Mouse (Mus musculus) midbrain, embryonic 13.5 days (tissue): ENCODE results near the gene Kcnn4. TPM values are rescaled to one million over a fixed set of nuclear protein-coding genes. Genes with fewer than 3 reads are reported as not detected.

Experiments
- ATAC-seq: fragments of 200-750 bp; cut with Nextera tagmentation; 2 replicates; pipeline ENCODE4 v1.8.0; 2017; ENCODE audit warnings: mild to moderate bottlenecking, moderate TSS enrichment, moderate library complexity
- H3K27ac ChIP-seq: fragments of 300-500 bp; sonication (generic); 2 replicates; pipeline ENCODE4 v1.5.1; 2015; ENCODE audit warnings: inconsistent platforms, mild to moderate bottlenecking, moderate library complexity
- H3K27me3 ChIP-seq: fragments of 300-500 bp; sonication (generic); 2 replicates; pipeline ENCODE4 v1.6.1; 2015; ENCODE audit warnings: mild to moderate bottlenecking, inconsistent platforms
- H3K36me3 ChIP-seq: fragments of 300-500 bp; sonication (generic); 2 replicates; pipeline ENCODE4 v1.6.1; 2015; ENCODE audit warnings: mild to moderate bottlenecking, inconsistent platforms
- H3K4me1 ChIP-seq: fragments of 300-500 bp; sonication (generic); replicated peaks from 2 replicates; pipeline ENCODE4 v1.6.1; 2015; ENCODE audit warnings: inconsistent platforms
- H3K4me2 ChIP-seq: fragments of 300-500 bp; sonication (generic); replicated peaks from 2 replicates; pipeline ENCODE4 v1.6.1; 2015; ENCODE audit warnings: moderate library complexity, mild to moderate bottlenecking, inconsistent platforms
- H3K4me3 ChIP-seq: fragments of 300-500 bp; sonication (generic); replicated peaks from 2 replicates; pipeline ENCODE4 v1.5.1; 2015; ENCODE audit warnings: mild to moderate bottlenecking, inconsistent platforms
- H3K9ac ChIP-seq: fragments of 300-500 bp; sonication (generic); replicated peaks from 2 replicates; pipeline ENCODE4 v1.6.1; 2015; ENCODE audit warnings: mild to moderate bottlenecking, inconsistent platforms
- H3K9me3 ChIP-seq: fragments of 300-500 bp; sonication (generic); 2 replicates; pipeline ENCODE4 v1.6.1; 2016; ENCODE audit warnings: mild to moderate bottlenecking, inconsistent platforms
- WGBS: fragments of 180-500 bp; shearing (Covaris S2); methylation state at CpG from one replicate; pipeline ENCODE4 v1.1.7; 2015; 5-methylcytosine and 5-hydroxymethylcytosine counted together
- polyA plus RNA-seq: library from polyadenylated mRNA; unstranded; fragments of >200 nt; fragmentation: Nextera tagmentation; extraction: Ambion mirVana; gene quantifications from 2 replicates; pipeline ENCODE4 v1.2.1, GENCODE M21; 2015

The Kcnn4 gene
- polyA plus RNA-seq, 1 experiment from 2014 or later, result 0.66 TPM

DNA sequence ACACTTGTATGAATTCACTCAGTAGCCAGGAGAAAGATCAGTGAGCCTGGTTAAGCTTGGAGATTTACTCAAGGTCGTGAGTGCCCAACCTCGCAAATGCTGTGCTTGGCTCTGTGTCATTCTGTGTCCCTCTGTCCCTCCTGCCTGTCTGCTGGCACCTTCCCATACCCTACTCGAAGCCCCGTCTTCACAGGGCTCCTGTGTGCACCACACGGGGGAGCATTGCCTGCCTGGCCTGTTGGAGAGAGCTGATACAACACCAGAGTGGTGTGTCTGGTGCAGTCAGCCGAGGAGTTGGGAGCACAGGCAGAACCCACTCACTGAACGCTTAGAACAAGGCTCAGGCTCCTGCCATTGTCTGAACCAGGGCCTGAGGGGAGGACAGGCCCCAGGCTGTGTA lies 51.6 kb downstream of the Kcnn4 start:
- peak; percentile 40 for ATAC-seq
- Histone ChIP-seq H3K9ac (no peak overlapping the region), H3K36me3 (peaks cover 43% of the 10 kb centered on the region), H3K9me3 (no peaks in the 10 kb centered on the region), H3K4me2 (no peak overlapping the region), H3K4me3 (no peak overlapping the region), H3K4me1 (peaks cover 32% of the 10 kb centered on the region), H3K27me3 (no peaks in the 10 kb centered on the region), H3K27ac (0 out of 2 replicates have a peak overlapping the region, but pooled peaks have one; percentile 26)
- WGBS, result 57% methylated on average over 7 of the region's 7 CpGs

- Histone ChIP-seq H3K27me3 (no peaks in the 10 kb centered on the region), H3K36me3 (peaks cover 37% of the 10 kb centered on the region), H3K27ac (0 out of 2 replicates have a peak overlapping the region, but pooled peaks have one; percentile 26), H3K9me3 (no peaks in the 10 kb centered on the region), H3K4me3 (no peak overlapping the region), H3K4me1 (peaks cover 32% of the 10 kb centered on the region), H3K4me2 (no peak overlapping the region), H3K9ac (no peak overlapping the region)
- 64% methylated on average over 8 of the region's 8 CpGs for WGBS
- peak; percentile 46 for ATAC-seq
These were observed 52.2 kb downstream of the Kcnn4 start for GRCm38 (mm10) chr7:24422251-24422650.

GRCm38 (mm10) chr7:24423107-24423763 lies 53.2 kb downstream of the Kcnn4 start:
- peaks cover 36% of the 10 kb centered on the region for H3K36me3 ChIP-seq
- no peaks in the 10 kb centered on the region for H3K27me3 ChIP-seq
- no peak overlapping the region for H3K4me2 ChIP-seq
- H3K9me3 ChIP-seq, result no peaks in the 10 kb centered on the region
- no peak for ATAC-seq
- no peak overlapping the region for H3K9ac ChIP-seq
- H3K27ac ChIP-seq, result no peak overlapping the region
- peaks cover 26% of the 10 kb centered on the region for H3K4me1 ChIP-seq
- 90% methylated on average over 15 of the region's 15 CpGs for WGBS
- H3K4me3 ChIP-seq, result no peak overlapping the region

DNA sequence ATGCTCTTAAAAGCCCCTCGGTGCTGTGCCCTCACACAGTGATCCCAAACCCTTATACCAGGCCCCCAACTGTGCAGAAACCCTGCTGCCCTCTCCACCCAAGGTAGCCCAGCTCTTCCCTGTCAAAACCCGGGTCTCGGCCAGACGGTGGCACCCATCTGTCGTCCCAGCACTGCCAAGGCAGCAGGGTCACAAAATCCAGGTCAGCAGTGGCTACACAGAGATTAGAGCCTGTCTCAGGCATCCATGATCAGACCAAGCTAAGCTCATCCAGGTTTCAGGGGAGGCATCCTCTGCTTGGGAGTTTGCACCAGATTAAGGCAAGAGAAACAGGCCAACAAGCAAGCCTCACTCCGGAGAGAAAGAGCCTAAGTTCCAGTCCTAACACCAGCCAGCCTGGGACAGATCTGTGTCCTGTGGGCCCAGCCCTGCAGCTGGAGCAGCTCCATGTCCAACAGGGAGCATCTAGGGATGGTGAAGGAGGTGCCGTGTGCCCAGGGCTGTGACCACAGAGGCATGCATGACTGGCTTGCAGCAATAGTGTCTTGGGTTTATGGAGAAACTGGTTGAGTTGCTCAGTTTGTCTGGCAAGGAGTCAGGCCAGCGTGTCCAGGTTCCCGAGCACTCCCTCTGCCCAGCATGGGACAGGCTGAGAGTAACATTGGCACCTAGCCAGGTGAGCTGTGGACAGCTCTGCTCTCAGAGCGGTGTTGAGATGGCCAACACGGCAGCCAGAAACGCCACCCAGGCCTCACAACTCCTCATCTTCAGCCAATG lies 54.1 kb downstream of the Kcnn4 start:
- WGBS, result 86% methylated on average over 12 of the region's 12 CpGs
- Histone ChIP-seq H3K27me3 (no peaks in the 10 kb centered on the region), H3K9ac (no peak overlapping the region), H3K27ac (no peak overlapping the region; the same call in 1 of the 2 replicates), H3K36me3 (peaks cover 36% of the 10 kb centered on the region), H3K4me1 (peaks cover 23% of the 10 kb centered on the region), H3K4me3 (no peak overlapping the region), H3K9me3 (no peaks in the 10 kb centered on the region), H3K4me2 (no peak overlapping the region)
- no peak for ATAC-seq

GRCm38 (mm10) chr7:24425919-24426318 lies 55.9 kb downstream of the Kcnn4 start:
- H3K4me1 ChIP-seq, result peaks cover 12% of the 10 kb centered on the region
- no peak overlapping the region for H3K9ac ChIP-seq
- no peaks in the 10 kb centered on the region for H3K27me3 ChIP-seq
- H3K4me2 ChIP-seq, result no peak overlapping the region
- no peaks in the 10 kb centered on the region for H3K9me3 ChIP-seq
- H3K36me3 ChIP-seq, result peaks cover 30% of the 10 kb centered on the region
- no peak overlapping the region for H3K27ac ChIP-seq
- no peak overlapping the region for H3K4me3 ChIP-seq
- ATAC-seq, result no peak
- 83% methylated on average over 9 of the region's 9 CpGs for WGBS

DNA sequence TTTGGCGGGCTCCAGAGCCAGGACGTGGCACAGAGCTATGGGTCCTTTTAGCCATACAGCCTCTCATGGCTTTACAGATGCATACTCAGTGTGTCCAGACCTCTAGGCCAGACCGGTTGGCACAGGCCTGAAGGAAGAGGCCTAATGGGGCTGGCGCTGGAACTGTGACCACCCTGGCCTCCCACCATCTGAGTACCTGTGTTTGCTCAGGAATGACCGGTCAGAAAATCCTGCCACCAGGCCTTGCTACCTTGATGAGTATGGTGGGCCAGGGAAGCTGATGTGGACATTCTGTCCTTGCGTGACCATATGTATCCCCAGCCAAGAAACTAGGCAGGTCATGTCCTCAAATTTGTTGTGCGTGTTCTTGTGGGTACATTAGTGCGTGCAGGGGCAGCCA lies 57.1 kb downstream of the Kcnn4 start:
- H3K4me1 ChIP-seq, result peaks cover 6% of the 10 kb centered on the region
- H3K9ac ChIP-seq, result no peak overlapping the region
- no peak overlapping the region for H3K4me2 ChIP-seq
- no peak overlapping the region for H3K4me3 ChIP-seq
- no peak overlapping the region for H3K27ac ChIP-seq
- 0 out of 2 replicates have a peak, but pooled peaks cover 2% of the 10 kb centered on the region for H3K9me3 ChIP-seq
- no peak for ATAC-seq
- peaks cover 18% of the 10 kb centered on the region for H3K36me3 ChIP-seq
- 96% methylated on average over 8 of the region's 8 CpGs for WGBS
- H3K27me3 ChIP-seq, result no peaks in the 10 kb centered on the region

DNA sequence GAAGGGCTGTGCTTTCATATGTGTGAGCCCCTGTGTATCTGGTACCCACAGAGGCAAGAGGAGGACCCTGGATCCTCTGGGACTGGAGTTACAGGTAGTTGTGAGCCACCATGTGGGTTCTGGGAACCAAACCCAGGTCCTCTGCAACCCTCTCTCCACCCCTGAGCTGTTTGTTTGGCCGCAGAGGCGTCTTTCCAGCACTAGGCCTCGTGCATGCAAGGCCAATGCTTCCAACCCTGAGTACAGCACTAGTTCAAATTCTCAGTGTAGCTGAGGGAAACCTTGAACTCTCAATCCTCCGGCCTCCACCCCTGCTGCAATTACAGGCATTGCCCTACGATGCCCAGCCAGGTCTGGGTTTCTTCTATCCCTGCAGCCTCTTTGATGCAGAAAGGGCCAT lies 58.7 kb downstream of the Kcnn4 start:
- no peak for ATAC-seq
- Histone ChIP-seq H3K36me3 (peaks cover 5% of the 10 kb centered on the region; the same call in 1 of the 2 replicates), H3K9ac (no peak overlapping the region), H3K27me3 (no peaks in the 10 kb centered on the region), H3K4me1 (0 out of 2 replicates have a peak, but pooled peaks cover 2% of the 10 kb centered on the region), H3K4me2 (no peak overlapping the region), H3K4me3 (no peak overlapping the region), H3K27ac (no peak overlapping the region), H3K9me3 (0 out of 2 replicates have a peak, but pooled peaks cover 3% of the 10 kb centered on the region)
- 80% methylated on average over 5 of the region's 5 CpGs for WGBS

DNA sequence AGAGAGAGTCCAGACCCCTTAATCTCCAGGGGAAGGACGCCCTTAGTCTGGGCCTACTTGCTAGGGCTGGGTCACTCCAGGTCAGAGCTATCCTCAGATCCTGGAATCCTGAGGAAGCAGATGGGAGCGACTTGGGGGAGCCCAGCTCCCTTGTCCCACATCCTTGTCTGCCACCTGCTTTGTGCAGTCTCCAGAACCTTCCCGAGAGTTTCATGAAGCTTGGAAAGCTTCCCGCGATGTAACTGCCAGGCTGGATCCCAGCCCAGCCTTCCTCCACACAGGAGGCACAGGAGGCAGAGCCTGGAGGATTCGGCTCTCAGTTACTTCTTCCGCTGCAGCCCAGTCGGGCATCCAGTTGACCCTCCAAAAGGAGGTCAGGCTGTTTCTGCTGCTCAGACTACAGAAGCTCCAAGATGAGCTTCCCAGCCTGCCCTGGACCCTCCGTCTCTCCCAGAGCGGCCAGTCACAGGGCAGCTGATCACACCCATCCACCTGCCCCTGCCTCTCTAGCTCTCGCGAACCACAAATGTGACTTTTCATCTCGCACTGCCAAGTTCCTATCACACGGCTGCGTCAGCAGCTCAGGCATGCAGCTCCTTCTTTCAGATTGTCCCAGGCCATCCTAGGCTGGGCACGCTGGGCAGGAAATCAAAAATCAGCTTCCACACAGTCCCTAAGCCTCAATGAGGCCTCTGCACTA lies 59.5 kb downstream of the Kcnn4 start:
- Histone ChIP-seq H3K4me3 (no peak overlapping the region), H3K4me2 (no peak overlapping the region), H3K9ac (no peak overlapping the region), H3K27ac (no peak overlapping the region), H3K9me3 (0 out of 2 replicates have a peak, but pooled peaks cover 3% of the 10 kb centered on the region), H3K4me1 (no peaks in the 10 kb centered on the region), H3K27me3 (no peaks in the 10 kb centered on the region), H3K36me3 (no peaks in the 10 kb centered on the region)
- 76% methylated on average over 16 of the region's 16 CpGs for WGBS
- no peak for ATAC-seq

DNA sequence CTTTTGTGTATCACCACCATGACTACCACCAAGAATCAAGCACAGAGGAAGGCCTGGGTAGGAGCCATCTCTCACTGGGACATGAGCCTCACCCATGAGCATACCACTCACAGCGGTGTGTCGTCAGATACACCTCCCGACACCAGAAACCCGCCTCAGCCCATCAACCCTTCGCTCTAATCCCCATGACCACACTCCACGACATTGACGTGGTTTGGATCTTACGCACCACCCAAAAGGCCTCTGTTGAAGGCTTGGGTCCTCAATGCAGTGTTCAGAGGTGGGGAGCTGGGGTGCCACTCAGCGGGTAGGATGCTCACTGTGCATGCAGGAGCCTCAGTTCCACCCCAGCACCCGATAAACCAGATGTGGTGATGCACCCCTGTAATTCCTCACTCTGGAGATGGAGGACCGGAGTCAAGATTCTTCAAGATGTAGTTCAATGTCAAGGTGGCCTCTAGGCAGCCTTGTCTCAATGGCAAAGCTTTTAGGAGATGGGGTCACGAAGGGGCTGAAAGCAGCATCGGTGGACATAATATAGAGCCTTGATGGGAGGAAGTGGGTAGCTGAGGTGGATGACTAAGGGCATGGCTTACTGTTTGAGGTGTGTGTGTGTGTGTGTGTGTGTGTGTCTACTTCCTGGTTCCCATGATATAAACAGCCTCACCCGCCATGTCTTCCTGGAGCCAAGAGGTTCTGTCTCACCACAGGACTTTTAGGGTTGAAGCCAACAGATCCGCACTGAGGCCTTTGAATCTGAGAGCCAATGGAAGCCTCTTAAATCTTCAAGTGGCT lies 60.7 kb downstream of the Kcnn4 start:
- Histone ChIP-seq H3K4me3 (no peak overlapping the region), H3K27me3 (no peaks in the 10 kb centered on the region), H3K9me3 (0 out of 2 replicates have a peak, but pooled peaks cover 3% of the 10 kb centered on the region), H3K27ac (no peak overlapping the region), H3K36me3 (no peaks in the 10 kb centered on the region), H3K4me1 (no peaks in the 10 kb centered on the region), H3K4me2 (no peak overlapping the region), H3K9ac (no peak overlapping the region)
- 93% methylated on average over 15 of the region's 15 CpGs for WGBS
- ATAC-seq, result no peak

- 76% methylated on average over 11 of the region's 11 CpGs for WGBS
- H3K27me3 ChIP-seq, result no peaks in the 10 kb centered on the region
- H3K9me3 ChIP-seq, result 0 out of 2 replicates have a peak, but pooled peaks cover 3% of the 10 kb centered on the region
- H3K36me3 ChIP-seq, result no peaks in the 10 kb centered on the region
- no peaks in the 10 kb centered on the region for H3K4me1 ChIP-seq
- no peak overlapping the region for H3K27ac ChIP-seq
- no peak for ATAC-seq
- H3K4me3 ChIP-seq, result no peak overlapping the region
- H3K4me2 ChIP-seq, result no peak overlapping the region
- H3K9ac ChIP-seq, result no peak overlapping the region
These were observed 61.6 kb downstream of the Kcnn4 start for GRCm38 (mm10) chr7:24431713-24432112.

DNA sequence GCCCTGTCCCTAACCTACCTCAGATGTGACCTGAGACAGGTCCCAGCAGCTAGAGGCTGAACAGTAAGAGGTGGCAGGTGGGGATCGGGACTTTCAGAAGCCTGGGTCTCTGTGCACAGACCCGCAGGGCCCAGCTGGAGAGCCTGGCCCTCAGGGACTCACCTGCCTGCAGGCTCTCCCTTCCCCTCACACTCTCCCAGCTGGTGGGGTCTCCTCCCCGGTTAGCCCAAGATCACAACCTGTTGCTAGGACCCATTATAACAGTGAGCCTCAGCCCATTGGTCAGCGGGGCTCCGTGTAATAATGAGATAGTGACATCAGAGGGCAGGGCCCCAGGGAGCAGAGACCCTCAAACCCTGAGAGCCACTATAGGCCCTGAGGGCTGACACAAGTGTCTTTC lies 65.2 kb downstream of the Kcnn4 start:
- Histone ChIP-seq H3K36me3 (no peaks in the 10 kb centered on the region), H3K4me2 (no peak overlapping the region), H3K4me3 (no peak overlapping the region), H3K27ac (no peak overlapping the region), H3K4me1 (no peaks in the 10 kb centered on the region), H3K9me3 (0 out of 2 replicates have a peak, but pooled peaks cover 3% of the 10 kb centered on the region), H3K27me3 (no peaks in the 10 kb centered on the region; the same call in 1 of the 2 replicates), H3K9ac (no peak overlapping the region)
- ATAC-seq, result no peak
- 77% methylated on average over 5 of the region's 5 CpGs for WGBS
